In the genomic region with DNA sequence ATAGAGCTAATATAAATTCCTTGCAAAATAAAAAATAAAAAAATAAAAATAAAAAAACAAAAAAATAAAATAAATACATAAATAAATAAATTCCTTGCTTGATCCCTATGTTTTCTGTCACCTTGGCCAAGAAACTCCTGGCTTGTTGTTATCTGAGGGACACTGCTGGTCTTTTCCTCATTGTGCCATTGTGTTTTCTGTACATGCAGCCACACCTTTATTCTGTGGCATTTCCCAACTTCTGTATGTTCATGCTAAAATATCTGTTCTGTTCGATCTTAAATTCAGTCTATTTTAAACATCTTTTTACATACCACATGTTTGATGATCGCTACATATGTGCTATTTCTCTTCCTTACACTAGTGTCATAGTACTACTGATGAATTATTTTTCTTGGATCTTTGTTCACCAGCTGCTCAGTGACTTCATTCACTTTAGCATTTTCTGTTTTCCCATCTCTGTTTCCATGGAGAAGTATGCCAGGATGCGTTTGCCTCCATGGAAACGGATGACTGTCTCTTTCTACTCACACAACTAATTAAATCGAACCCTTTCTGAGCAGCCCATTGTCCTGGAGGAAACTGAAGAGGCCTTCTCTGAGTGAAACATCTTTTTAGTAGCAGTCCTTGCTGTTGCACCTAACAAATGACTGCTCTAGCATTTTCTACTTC, we compare ENCODE assay signal across 10 mouse cellular contexts. TPM values are rescaled to one million over a fixed set of nuclear protein-coding genes. Genes with fewer than 3 reads are reported as not detected.
DNase-seq lines count a peak whose midpoint lies in the region; ATAC-seq lines count a peak whose summit lies in the region.
"Had no signal": no experiment of that assay in that cellular context is flagged by ENCODE, and none has a peak within 500 bp of the region (broad histone marks: within the 10 kb centered on the region; RNA-seq: fewer than 3 reads in every experiment).

No protein-coding gene starts in this region.

- no peak overlapping the region for H3K9ac ChIP-seq in hindbrain, embryonic 12.5 days
- no peak overlapping the region for H3K9ac ChIP-seq in midbrain, embryonic 11.5 days (ENCODE audit: low read length)

- H3K9me3 ChIP-seq in hindbrain, embryonic 12.5 days (replicated peaks) = no peaks in the 10 kb centered on the region
- no peaks in the 10 kb centered on the region for H3K9me3 ChIP-seq in midbrain, embryonic 11.5 days (ENCODE audit: control insufficient read depth, low read length)

- intact Hi-C loops in left cerebral cortex, postnatal 25 days (cut with DNase I) = no loop called here

- no peak overlapping the region for H3K4me3 ChIP-seq in hindbrain, embryonic 12.5 days
- H3K4me3 ChIP-seq in midbrain, embryonic 11.5 days (ENCODE audit: low read depth, low read length) = no peak overlapping the region

- H3K27me3 ChIP-seq in hindbrain, embryonic 12.5 days = no peaks in the 10 kb centered on the region
- H3K27me3 ChIP-seq in midbrain, embryonic 11.5 days (ENCODE audit: control insufficient read depth, insufficient read depth, low read length) = no peaks in the 10 kb centered on the region

- peaks cover 3% of the 10 kb centered on the region; the same call in 1 of the 2 replicates for H3K36me3 ChIP-seq in hindbrain, embryonic 12.5 days
- no peaks in the 10 kb centered on the region for H3K36me3 ChIP-seq in midbrain, embryonic 11.5 days (ENCODE audit: control insufficient read depth, insufficient read depth, low read length)

- DNase-seq in left cerebral cortex, postnatal 25 days (ENCODE audit: low spot score in 2 of 2) = peak; percentile 38 to 65
- no peak for DNase-seq in left cerebral cortex, adult 18-20 months (ENCODE audit: low spot score in 2 of 2)
- DNase-seq in midbrain, embryonic 11.5 days (ENCODE audit: low spot score, missing footprints) = peak; percentile 88
- peak; percentile 10 for DNase-seq in right cerebral cortex, postnatal 25 days
- no peak for DNase-seq in natural killer cell, adult 2 months (ENCODE audit: low spot score in 2 of 2)
- no peak for DNase-seq in testis, postnatal 10 days (ENCODE audit: low spot score)
- no peak for DNase-seq in heart, adult 8-10 months (ENCODE audit: low spot score)
- DNase-seq: cerebellum, adult 11 months had no signal

- ATAC-seq in hindbrain, embryonic 12.5 days (ENCODE audit: low FRiP score) = peak; percentile 94
- ATAC-seq in midbrain, embryonic 11.5 days (ENCODE audit: low FRiP score) = peak; percentile 92

- WGBS in hindbrain, embryonic 12.5 days = 33% methylated on average over 5 of the region's 5 CpGs
- 32% methylated on average over 5 of the region's 5 CpGs for WGBS in midbrain, embryonic 11.5 days

- no peak overlapping the region; the same call in 1 of the 2 replicates for H3K4me2 ChIP-seq in hindbrain, embryonic 12.5 days (replicated peaks)
- no peak overlapping the region for H3K4me2 ChIP-seq in midbrain, embryonic 11.5 days

- H3K27ac ChIP-seq in hindbrain, embryonic 12.5 days = peak overlapping the region; percentile 70; the same call in 1 of the 2 replicates
- peak overlapping the region; percentile 1; the same call in 1 of the 2 replicates for H3K27ac ChIP-seq in midbrain, embryonic 11.5 days (ENCODE audit: low read depth, low read length)
- H3K27ac ChIP-seq: macrophage had no signal

- H3K4me1 ChIP-seq in hindbrain, embryonic 12.5 days = peaks cover 3% of the 10 kb centered on the region
- peaks cover 7% of the 10 kb centered on the region for H3K4me1 ChIP-seq in midbrain, embryonic 11.5 days (ENCODE audit: control insufficient read depth, insufficient read depth, low read length)

RNA-seq across cellular contexts. Expression of gene Invs, which starts 7.7 kb away (rescaled TPM):
- 10 to 100 TPM; 10.7 to 15.1 TPM for total RNA-seq in left cerebral cortex, postnatal 25 days (2021)
- 10 to 100 TPM; 11.8 to 13.1 TPM for total RNA-seq in left cerebral cortex, adult 18-20 months (2021)
- 10.4 and 11.2 TPM in 2 replicates for polyA plus RNA-seq in hindbrain, embryonic 12.5 days (2016; fragmentation: Nextera tagmentation; extraction: Ambion mirVana)
- polyA plus RNA-seq in midbrain, embryonic 11.5 days (2014; fragmentation: Nextera tagmentation; extraction: Ambion mirVana) = 5.5 and 7.8 TPM in 2 replicates
- total RNA-seq in heart, adult 8-10 months (2022) = 1 to 10 TPM; 2.0 to 2.6 (median 2.4) TPM

RNA-seq across cellular contexts. Expression of gene Erp44, which starts 7.9 kb away (rescaled TPM):
- total RNA-seq in left cerebral cortex, postnatal 25 days (2021) = 10 to 100 TPM; 34.4 to 39.2 TPM
- total RNA-seq in left cerebral cortex, adult 18-20 months (2021) = 10 to 100 TPM; 36.3 to 38.9 TPM
- 76.4 and 83.0 TPM in 2 replicates for polyA plus RNA-seq in hindbrain, embryonic 12.5 days (2016; fragmentation: Nextera tagmentation; extraction: Ambion mirVana)
- polyA plus RNA-seq in midbrain, embryonic 11.5 days (2014; fragmentation: Nextera tagmentation; extraction: Ambion mirVana) = 70.8 and 83.6 TPM in 2 replicates
- 10 to 100 TPM; 23.4 to 27.4 (median 25.4) TPM for total RNA-seq in heart, adult 8-10 months (2022)

Comparison
In these comparisons a context has a peak if more than half of its experiments do, and no peak if none do; other contexts are left out.
1. DNase-seq: peak in left cerebral cortex, postnatal 25 days (2 of 2), midbrain, embryonic 11.5 days (single experiment) and right cerebral cortex, postnatal 25 days (single experiment); none in left cerebral cortex, adult 18-20 months (0 of 2), natural killer cell, adult 2 months (0 of 2), testis, postnatal 10 days (single experiment) and heart, adult 8-10 months (single experiment).